Mouse (Mus musculus): ENCODE measurements around the gene Eif3l.

Gene Eif3l

DNA sequence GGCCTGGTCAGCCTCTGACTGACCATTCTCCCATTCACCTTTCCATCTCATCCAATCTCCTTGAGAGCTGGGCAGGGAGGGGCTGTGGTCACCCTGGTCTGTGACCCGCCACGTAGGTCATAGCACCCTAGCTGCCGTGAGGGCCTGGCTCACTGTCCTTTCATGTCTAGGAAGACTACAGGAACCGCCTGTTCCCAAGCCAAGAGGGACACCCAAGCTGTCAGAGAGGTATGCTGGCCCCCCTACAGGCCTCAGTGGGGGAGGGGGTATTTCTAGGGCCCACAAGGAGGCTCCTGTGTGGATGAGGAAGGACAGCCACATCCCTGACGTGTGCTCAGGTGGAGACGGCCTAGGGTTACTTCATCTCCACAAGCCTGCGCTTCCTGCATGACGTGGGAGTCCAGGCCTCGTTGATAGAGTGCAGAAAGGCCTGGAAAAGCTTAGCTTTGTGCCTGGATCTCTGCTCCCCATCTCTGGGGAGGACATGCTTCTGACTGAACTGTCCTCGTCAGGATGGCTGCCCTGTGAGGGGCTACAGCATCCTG lies 49.4 kb downstream of the Eif3l start:
- DNase-seq, result no peak

DNA sequence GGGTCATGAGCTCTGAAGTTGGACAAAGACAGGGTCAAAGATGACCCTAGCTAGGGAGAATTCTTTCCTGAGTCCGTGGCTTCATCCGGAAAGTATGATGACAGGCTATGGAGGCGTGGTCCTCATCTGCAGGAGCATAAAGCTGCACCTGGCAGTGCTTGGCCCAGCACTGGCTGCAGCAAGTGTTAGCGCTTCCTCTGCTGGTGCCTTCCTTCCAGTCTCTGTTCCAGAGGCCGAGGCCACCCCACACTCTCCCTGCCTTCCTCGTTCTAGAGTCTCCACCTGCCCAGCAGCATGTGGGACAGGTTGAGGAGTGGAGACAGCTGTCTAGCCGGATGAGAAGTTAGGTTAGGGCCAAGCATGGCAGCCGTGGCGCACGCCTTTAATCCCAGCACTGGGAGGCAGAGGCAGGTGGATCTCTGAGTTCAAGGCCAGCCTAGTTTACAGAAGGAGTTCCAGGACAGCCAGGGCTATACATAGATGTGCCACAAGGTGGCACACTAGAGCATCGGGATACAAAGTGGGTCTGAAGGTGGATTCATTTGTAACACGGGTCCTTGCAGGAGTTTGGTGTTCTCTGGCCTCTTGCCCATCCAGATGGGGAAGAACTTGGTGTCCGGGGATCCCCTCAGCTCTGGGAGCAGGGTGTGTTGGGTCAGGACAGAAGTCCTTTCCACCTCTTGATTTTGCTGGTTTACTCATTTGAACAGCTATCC lies 51.4 kb downstream of the Eif3l start:
- peak; percentile 73 for DNase-seq

DNA sequence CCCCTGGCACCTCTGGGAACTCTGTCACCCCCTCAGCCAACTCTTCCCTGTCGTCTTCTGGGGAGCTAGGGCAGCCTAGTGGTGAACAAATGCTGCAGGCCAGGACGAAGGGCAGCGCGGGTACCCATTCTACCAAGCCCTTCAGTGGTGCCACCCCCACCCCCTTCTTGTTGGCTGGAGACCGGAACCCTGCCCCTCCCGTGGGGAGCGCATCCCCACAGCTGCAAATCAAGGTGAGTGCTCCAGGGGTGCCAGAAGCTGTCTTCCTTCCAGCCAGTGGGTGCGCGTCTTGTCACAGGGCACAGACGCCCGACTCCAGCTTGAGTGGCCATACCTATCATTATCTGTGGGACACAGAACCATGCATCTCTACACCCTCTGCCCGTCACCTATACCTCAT lies 52.1 kb downstream of the Eif3l start:
- no peak for DNase-seq

DNA sequence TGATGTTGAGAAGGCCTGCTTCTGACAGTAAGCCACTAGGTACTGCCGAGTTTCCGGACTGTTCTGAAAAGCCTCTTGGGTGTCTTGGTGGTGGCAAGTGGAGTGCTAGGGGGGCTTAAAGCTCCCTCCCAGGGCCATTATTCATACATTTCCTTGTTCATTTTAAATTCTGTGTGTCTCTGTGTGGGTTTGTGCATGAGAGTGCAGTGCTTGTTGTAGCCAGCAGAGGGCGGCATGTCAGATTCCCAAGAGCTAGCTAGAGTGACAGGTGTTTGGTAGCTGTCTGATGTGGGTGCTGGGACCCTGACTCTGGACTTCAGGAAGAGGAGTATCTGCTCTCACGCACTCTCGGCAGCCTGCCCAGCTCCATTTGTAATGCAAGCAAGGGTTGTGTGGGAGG lies 53.2 kb downstream of the Eif3l start:
- no peak for DNase-seq

DNA sequence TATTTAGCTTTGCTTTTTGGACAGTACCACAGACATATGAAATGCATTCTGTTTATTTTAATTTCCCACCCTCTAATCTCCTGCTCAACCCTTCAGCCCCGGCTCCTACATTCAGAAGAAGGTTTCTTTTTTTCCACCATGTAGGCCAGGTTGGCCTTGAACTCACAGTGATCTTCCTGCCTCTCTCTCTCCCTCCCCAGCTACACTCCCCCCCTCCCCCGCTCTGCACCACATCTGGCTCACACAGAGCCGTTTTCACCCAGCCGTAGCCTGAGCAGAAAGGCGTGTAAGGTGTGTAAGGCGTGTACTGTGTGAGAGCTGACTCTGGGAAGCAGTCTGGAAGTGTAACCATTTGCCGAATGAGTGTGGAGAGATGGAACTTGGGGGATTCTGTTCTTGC lies 54.3 kb downstream of the Eif3l start:
- no peak for DNase-seq

DNA sequence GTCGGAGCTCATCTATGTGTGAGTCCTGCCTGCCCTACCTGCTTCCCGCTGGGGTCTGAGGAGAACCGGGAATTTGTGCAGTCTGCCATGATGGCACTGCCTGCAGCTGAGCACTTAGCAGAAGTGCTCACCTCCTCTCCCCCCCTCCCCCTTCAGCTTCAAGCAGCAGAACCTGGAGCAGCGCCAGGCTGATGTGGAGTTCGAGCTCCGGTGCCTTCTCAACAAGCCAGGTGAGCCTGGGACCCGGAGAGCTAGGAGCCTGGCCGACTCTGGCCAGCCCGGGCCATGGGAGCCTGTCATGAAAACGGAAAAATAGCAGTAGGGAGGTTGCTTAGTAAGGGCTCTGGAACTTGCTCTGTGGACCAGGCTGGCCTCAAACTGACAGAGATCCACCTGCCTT lies 55.8 kb downstream of the Eif3l start:
- DNase-seq, result peak; percentile 78

DNA sequence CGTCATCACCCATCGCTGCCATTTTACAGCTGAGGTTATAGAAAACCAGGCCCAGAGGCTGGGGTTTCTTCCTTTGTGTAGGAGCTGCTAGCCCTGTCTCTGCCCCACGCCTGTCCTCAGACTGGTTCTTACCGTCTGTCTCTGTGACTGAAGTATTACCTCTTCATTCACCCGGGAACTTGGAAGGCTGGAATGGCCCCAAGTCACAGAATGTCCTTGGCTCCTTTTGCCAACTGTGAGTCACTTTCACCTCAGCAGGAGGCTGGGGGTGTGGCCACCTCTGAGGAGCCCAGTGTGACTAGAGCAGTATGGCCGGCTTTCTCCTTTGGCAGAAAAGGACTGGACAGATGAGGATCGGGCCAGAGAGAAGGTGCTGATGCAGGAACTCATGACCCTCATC lies 56.5 kb downstream of the Eif3l start:
- peak; percentile 83 for DNase-seq

DNA sequence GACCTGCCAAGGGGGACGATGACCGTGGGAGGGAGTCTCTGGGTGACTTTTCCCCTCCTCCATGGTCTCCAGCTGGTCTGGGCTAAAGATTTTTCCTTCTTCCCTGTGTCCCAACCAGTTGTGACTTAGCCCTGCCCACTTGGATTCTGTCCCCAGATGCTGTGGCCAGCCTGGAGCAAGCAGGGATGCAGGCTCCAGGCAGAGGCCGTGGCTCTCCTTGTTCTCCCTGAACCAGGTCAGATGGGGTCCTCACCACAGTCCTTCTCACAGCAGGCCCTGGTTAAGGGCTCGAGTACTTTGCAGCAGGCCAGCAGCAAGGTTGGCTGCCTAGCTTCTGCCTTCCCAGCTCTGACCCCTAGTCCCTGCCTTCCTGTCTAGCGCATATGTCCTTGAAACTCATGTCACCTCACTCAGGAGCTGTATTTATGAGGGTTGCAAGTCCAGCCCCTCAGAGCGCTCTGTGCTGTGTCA lies 58.2 kb downstream of the Eif3l start:
- DNase-seq, result peak; percentile 42

DNA sequence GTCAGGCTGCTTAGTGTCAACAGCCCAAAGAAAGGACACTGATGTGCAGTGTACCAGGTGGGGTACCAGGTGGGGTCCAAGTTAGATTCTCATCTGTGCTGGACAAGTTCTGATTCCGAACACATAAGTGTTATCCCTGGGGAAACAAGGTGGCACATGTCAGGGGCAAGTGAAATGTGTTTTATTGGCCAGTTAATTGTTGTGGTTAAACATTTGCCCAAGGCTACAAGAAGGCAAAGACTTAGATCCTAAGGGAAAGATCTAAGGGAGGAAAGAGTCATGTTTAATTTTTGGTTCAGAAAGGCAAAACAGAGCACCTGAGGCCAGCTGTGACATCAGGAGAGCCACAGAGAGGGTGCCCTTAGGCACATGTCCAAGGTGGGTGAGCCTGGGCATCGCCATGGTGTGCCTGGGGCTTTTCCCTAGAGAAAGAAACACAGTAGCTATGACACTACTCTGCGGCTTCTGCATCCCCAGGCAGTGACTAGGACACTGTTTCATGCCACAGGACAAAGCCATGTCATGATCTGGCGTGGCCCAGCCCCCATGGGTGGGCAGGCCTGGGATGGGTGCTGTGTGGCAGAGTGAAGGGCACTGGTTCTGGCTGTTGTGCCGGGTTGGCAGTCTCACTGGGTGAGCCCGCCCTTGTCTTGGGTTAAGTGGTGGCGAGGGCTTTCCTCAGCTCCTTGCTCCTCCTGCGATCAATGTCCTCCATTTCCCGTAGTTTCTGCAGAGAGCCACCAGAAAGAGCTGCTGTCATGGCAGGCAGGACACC lies 59.7 kb downstream of the Eif3l start:
- no peak for DNase-seq

DNA sequence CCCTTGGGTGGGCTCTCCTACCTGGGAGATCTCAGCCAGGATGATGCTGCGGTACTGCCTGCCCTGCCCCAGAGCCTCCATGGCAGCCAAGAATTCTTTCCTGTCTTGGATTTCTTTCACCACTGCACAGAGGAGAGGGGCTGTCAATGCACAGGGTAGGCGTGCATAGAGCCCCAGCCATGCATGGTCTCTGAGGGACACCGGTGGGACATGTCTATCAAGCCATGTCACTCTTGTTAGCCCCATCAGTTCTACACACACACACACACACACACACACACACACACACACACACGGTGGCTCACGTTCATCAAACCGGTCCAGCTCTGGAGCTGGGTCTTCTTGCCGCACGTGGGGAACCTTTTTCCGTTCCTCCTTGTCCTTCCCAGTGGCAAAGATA lies 60.4 kb downstream of the Eif3l start:
- no peak for DNase-seq

DNA sequence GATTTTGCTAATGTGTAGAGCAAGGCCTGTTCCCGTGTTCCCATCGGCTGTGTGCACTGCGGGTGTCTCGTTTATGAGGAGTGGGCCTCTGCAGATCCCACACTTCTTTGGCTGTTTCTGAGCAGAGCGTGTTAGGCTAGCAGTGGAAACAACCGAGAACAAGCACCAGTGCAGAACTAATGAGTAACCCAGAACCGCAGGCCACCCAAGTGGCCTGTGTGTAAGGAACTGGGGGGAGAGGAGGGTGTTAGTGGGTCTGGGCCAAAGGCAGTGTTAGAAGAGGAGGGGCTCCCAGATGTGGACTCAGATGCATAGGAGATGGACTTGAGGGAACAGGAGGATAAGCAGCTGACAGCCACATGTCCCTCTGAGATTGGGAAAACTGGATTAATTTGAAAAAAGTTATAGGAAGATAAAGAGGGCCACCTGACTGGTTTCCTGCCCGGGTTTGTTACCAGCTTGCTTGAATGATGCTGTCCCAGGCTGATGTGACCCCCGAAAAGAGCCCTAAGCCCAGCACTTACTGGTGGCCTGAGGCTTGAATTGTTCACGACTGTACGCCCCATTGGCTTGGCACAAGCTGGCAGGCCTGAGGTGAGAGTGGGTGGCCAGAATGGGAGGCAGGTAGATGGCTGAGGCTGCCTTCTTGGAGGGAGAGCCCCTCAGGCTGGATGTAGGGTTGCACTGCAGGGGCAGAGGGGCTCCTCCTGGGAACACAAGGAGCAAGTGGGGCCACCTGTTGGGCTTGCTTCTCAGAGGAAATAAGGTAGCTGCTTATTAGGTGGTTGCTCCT lies 61.0 kb downstream of the Eif3l start:
- no peak for DNase-seq

DNA sequence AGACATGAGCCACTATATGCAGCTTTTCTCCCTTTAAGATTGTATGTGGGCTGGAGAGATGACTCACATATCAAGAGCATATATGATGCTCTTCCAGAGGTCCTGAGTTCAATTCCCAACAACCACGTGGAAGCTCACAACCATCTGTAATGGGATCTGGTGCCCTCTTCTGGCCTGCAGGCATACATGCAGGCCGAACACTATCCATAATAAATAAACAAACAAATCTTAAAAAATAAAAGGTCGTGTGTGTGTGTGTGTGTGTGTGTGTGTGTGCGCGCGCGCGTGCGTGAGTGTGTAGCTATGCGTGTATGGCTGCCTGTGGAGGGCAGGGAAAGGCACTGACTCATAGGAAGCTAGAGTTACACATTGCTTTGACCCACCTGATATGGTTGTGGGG lies 64.7 kb downstream of the Eif3l start:
- no peak for DNase-seq

DNA sequence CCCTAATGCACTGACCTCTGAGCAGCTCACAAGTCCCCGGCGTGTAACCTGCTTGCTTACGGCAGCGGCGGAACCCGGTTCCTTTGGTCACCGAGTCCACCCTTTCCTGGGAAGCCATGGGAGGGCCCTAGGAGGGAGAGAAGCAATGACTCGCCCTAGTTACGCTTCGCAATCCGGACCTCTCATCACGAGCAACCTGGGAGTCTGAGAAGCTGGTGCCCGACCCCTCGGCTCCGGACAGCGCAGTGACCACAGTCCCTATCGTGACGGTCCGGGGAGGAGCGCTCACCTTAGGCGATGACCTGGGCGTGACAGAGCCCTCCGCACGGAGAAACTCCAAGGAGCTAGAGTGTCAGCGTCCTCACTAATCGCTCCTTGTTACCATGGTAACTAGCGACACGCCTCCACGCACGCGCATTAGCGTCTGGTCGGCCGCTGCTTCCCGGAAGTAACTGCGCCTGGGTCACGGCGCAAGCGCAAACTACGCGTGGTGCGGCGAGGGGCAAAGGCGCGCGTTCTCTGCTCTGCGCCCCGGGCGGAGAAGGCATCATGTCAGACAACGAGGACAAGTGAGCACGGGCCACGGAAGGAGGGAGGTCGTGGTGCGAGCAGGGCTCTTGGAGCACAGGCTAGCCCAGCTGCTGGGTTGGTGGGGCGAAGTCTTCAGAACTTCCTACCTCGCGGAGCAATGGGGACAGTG lies 66.0 kb downstream of the Eif3l start, which contains the start of the genes Polr2f and 1700088E04Rik:
Gene Polr2f, plus strand, starts transcription at position 144 of the 700 bp plus-strand sequence.
Gene 1700088E04Rik, minus strand, starts transcription at position 388 of the 700 bp plus-strand sequence.
- DNase-seq, result peak; percentile 96

DNA sequence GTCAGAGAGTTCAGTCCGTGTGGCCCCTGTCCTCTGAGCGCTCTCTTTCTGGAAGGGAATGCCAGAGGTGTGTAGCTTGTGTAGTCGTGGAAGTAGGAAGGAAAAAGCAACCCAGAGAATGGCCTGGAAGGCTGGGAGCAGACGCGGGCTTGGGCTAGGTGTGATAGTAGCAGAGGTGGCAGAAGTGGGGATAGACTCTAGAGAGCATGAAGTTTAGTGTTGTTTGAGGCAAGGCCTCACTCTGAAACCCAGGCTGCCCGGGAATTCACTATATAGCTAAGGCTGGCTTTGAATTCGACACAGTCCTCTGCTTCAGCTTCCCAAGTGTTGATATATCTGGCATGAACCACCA lies 66.6 kb downstream of the Eif3l start:
- no peak for DNase-seq

DNA sequence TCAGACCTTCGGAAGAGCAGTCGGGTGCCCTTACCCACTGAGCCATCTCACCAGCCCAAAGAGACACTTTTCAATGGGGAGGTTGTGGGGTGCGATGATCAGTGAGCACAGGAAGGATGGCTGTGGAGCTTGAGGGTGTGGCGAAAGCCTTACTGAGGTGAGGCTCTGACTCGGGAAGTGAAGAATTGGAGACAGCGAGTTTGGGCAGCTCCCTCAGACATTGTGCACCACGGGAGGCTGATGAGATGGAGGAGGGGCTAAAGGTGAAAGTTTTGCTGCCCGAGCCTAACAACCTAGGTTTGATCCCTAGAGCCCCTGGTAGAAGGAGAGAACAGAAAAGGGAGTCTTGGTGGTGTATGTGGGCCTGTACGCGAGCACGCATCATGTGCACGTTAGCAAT lies 68.3 kb downstream of the Eif3l start:
- no peak for DNase-seq

Measured in lung, postnatal 14 days (tissue).